Mouse (Mus musculus) lung, adult 2 months (tissue): ENCODE data around the gene C1ra.
"Not testable (repeated sequence)": the region's sequence is repeated elsewhere in the genome, so short reads cannot be mapped to it uniquely, and the experiment has no call there.

ENCODE experiments used
- CTCF ChIP-seq: fragments of 200-500 bp; IDR thresholded peaks from 2 replicates; pipeline ENCODE4 v1.5.1; 2011; ENCODE audit warnings: mild to moderate bottlenecking, low read length, control low read depth; ENCODE audit not compliant: insufficient read depth
- POLR2A ChIP-seq: fragments of 200-500 bp; IDR thresholded peaks from 2 replicates; pipeline ENCODE4 v1.6.1; 2011; ENCODE audit warnings: low read depth, mild to moderate bottlenecking, control low read depth, low read length, borderline replicate concordance; ENCODE audit errors: extremely low read depth

DNA sequence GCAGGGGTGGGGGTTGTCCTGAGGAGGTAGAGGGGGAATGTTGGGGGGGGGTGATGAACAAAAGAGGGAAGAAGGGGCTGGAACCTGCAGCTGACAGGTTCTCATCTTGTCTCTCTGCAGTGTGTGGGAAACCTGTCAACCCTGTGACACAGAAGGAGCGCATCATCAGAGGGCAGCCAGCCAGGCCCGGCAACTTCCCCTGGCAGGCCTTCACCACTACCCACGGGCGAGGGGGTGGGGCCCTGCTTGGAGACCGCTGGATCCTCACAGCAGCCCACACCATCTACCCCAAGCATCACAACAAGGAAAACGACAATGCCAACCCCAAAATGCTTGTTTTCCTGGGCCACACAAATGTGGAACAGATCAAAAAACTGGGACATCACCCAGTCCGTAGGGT, 9.9 kb downstream of the C1ra start:
- TF ChIP-seq POLR2A, CTCF: not testable (repeated sequence)
